Mouse (Mus musculus) kidney, embryonic 15.5 days (tissue): ENCODE measurements around the gene B3galt6. TPM values are rescaled to one million over a fixed set of nuclear protein-coding genes. Genes with fewer than 3 reads are reported as not detected.

Experiments
- ATAC-seq: fragments of 200-750 bp; cut with Nextera tagmentation; replicated peaks from 2 replicates; pipeline ENCODE4 v1.8.0; 2017; ENCODE audit warnings: moderate TSS enrichment; ENCODE audit not compliant: low FRiP score
- H3K27ac ChIP-seq: fragments of 300-500 bp; sonication (generic); 2 replicates; pipeline ENCODE4 v1.5.1; 2015; ENCODE audit warnings: mild to moderate bottlenecking, inconsistent platforms
- H3K27me3 ChIP-seq: fragments of 300-500 bp; sonication (generic); 2 replicates; pipeline ENCODE4 v1.6.1; 2015; ENCODE audit warnings: inconsistent platforms
- H3K36me3 ChIP-seq: fragments of 300-500 bp; sonication (generic); 2 replicates; pipeline ENCODE4 v1.6.1; 2015; ENCODE audit warnings: inconsistent platforms
- H3K4me1 ChIP-seq: fragments of 300-500 bp; sonication (generic); 2 replicates; pipeline ENCODE4 v1.6.1; 2015; ENCODE audit warnings: inconsistent platforms
- H3K4me2 ChIP-seq: fragments of 300-500 bp; sonication (generic); 2 replicates; pipeline ENCODE4 v1.6.1; 2015; ENCODE audit warnings: moderate library complexity, mild to moderate bottlenecking, inconsistent platforms
- H3K4me3 ChIP-seq: fragments of 300-500 bp; sonication (generic); replicated peaks from 2 replicates; pipeline ENCODE4 v1.5.1; 2015; ENCODE audit warnings: mild to moderate bottlenecking, inconsistent platforms
- H3K9ac ChIP-seq: fragments of 300-500 bp; sonication (generic); 2 replicates; pipeline ENCODE4 v1.6.1; 2015; ENCODE audit warnings: mild to moderate bottlenecking, inconsistent platforms
- H3K9me3 ChIP-seq: fragments of 300-500 bp; sonication (generic); replicated peaks from 2 replicates; pipeline ENCODE4 v1.6.1; 2016; ENCODE audit warnings: inconsistent platforms
- WGBS: fragments of 180-500 bp; shearing (Covaris S2); methylation state at CpG from one replicate; pipeline ENCODE4 v1.1.7; 2015; ENCODE audit warnings: mixed read lengths; 5-methylcytosine and 5-hydroxymethylcytosine counted together
- polyA plus RNA-seq: library from polyadenylated mRNA; unstranded; fragments of >200 nt; fragmentation: Nextera tagmentation; extraction: Ambion mirVana; gene quantifications from 2 replicates; pipeline ENCODE4 v1.2.1, GENCODE M21; 2015

The B3galt6 gene
- polyA plus RNA-seq, 1 experiment from 2014 or later = 17.5 TPM

DNA sequence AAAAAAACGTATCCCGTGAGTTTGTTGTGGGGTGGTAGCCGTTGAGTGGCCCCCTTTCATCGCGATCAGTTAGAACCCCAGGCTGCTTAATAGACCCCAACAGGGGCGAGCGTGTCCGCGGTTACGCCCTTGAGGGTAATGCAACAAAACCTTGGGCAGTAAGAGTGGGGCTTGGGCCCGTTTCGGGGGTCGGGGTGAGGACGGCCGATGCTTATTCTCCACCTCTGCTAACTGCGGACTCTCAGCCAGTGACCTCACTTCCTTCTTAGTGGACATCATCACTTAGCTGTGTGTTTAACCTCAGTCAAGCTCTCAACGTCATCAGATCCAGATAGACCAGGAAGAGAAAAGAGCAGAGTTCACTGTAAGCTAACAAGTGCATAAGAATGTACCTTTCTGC, 48.2 kb downstream of the B3galt6 start:
- ATAC-seq = 0 out of 2 replicates have a peak, but pooled peaks have one; percentile 3
- Histone ChIP-seq H3K36me3 (peaks cover 28% of the 10 kb centered on the region), H3K4me2 (peak overlapping the region; percentile 78), H3K27ac (peak overlapping the region; percentile 88), H3K9me3 (no peaks in the 10 kb centered on the region), H3K27me3 (no peaks in the 10 kb centered on the region), H3K4me3 (peak overlapping the region; percentile 99), H3K9ac (peak overlapping the region; percentile 95), H3K4me1 (peaks cover 23% of the 10 kb centered on the region)
- under 1% methylated on average over 17 of the region's 17 CpGs for WGBS

DNA sequence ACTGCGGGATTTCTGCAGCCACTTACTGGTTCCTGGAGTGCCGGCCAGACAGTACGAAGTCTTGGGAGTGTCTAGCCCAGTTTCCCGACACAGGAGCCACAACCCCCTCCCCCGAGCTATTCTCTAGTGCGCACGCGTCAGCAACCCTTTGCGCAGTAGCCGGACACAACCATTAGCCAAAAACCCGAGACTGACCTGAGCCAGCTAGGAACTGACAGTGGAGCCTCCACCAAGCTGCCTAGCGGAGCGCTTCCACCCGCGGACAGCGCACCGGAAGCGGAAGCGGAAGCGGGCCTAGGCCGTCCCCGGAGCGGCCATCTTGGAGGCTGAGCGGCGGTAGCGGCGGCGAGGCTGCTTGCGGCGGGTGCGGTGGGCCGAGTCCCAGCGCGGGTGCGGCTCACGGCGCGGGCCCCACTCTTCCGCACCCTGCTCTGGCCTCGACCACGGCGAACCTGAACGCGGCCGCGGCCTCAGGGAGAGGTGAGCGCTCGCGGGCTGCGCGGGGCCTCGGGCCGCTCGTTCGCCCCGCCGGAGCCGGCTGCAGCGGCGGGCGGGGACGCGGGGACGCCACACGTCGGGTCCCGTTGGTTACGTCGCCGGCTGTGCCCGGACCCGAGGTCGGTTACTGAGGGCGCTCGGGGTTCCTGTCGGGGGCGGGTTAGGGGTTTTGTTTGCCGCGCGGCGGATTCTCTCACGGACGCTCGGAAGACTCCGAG, 48.8 kb downstream of the B3galt6 start, which contains the start of gene Ube2j2:
Ube2j2 (plus strand) TSS at position 298 of the 716 bp plus-strand sequence.
- Histone ChIP-seq H3K36me3 (peaks cover 23% of the 10 kb centered on the region), H3K27me3 (no peaks in the 10 kb centered on the region), H3K27ac (peak within 1 kb of the TSS; percentile 88), H3K9ac (peak within 1 kb of the TSS; percentile 95), H3K4me3 (peak within 1 kb of the TSS; percentile 99), H3K4me1 (peaks cover 23% of the 10 kb centered on the region), H3K4me2 (peak within 1 kb of the TSS; percentile 78), H3K9me3 (no peaks in the 10 kb centered on the region)
- WGBS = under 1% methylated on average over 85 of the region's 85 CpGs
- peak; percentile 97 for ATAC-seq

DNA sequence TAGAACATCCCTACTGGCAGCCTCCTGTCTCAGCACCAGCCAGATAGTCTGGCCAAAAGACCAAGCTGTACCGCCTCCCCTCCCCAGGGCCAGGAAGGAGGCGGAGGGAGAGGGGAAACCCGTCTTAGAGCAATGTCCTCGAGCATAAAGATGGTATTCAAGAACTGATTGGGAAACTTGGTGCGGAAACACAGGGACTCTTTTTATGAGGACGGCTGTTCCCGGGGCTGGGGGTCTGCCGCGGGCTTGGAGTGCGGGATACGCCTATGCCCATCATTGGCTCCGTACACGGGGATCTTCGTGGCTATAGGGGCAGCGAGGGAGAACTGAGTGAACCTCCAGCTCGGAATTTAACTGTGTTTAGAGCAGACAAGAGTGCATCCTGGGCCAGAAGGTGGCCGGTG, 49.4 kb downstream of the B3galt6 start:
- peak overlapping the region; percentile 99 for H3K4me3 ChIP-seq
- H3K36me3 ChIP-seq = peaks cover 16% of the 10 kb centered on the region
- no peaks in the 10 kb centered on the region for H3K27me3 ChIP-seq
- H3K9ac ChIP-seq = peak overlapping the region; percentile 95
- peaks cover 23% of the 10 kb centered on the region for H3K4me1 ChIP-seq
- no peaks in the 10 kb centered on the region for H3K9me3 ChIP-seq
- ATAC-seq = peak; percentile 30
- peak overlapping the region; percentile 78 for H3K4me2 ChIP-seq
- under 1% methylated on average over 17 of the region's 17 CpGs for WGBS
- peak overlapping the region; percentile 88 for H3K27ac ChIP-seq

Other genes starting within 250 kb of the B3galt6 start
- gene Atad3a, start 231.6 kb downstream of the B3galt6 start, polyA plus RNA-seq = 115 and 124 TPM in 2 replicates
- 5.6 and 7.7 TPM in 2 replicates for gene Vwa1, start 218.0 kb downstream of the B3galt6 start, polyA plus RNA-seq
- gene Tmem88b, start 206.8 kb downstream of the B3galt6 start, polyA plus RNA-seq = 0.42 and 0.47 TPM in 2 replicates
- gene Ankrd65, start 202.2 kb downstream of the B3galt6 start, polyA plus RNA-seq = 0.19 and 0.34 TPM in 2 replicates
- gene Mrpl20, start 189.8 kb downstream of the B3galt6 start, polyA plus RNA-seq = 217 and 226 TPM in 2 replicates
- 158 and 173 TPM in 2 replicates for gene Ccnl2, start 180.2 kb downstream of the B3galt6 start, polyA plus RNA-seq
- gene Aurkaip1, start 161.4 kb downstream of the B3galt6 start, polyA plus RNA-seq = 149 and 158 TPM in 2 replicates
- gene Mxra8, start 153.0 kb downstream of the B3galt6 start, polyA plus RNA-seq = 90.7 and 106 TPM in 2 replicates
- gene Dvl1, start 145.2 kb downstream of the B3galt6 start, polyA plus RNA-seq = 5.2 and 5.3 TPM in 2 replicates
- 0.18 and 0.19 TPM in 2 replicates for gene Tas1r3, start 129.3 kb downstream of the B3galt6 start, polyA plus RNA-seq
- 13.0 and 15.2 TPM in 2 replicates for gene Cptp, start 123.2 kb downstream of the B3galt6 start, polyA plus RNA-seq
- gene Ints11, start 123.1 kb downstream of the B3galt6 start, polyA plus RNA-seq = 72.5 and 78.0 TPM in 2 replicates
- 47.7 and 52.1 TPM in 2 replicates for gene Pusl1, start 100.9 kb downstream of the B3galt6 start, polyA plus RNA-seq
- gene Acap3, start 100.8 kb downstream of the B3galt6 start, polyA plus RNA-seq = 17.3 and 18.7 TPM in 2 replicates
- 110 and 113 TPM in 2 replicates for gene Ube2j2, start 48.8 kb downstream of the B3galt6 start, polyA plus RNA-seq
- gene C1qtnf12, start 30.3 kb downstream of the B3galt6 start, polyA plus RNA-seq = 118 and 121 TPM in 2 replicates
- gene Sdf4, start 223 bp upstream of the B3galt6 start, polyA plus RNA-seq = 158 and 161 TPM in 2 replicates
- 0.72 and 0.78 TPM in 2 replicates for gene Tnfrsf4, start 21.2 kb upstream of the B3galt6 start, polyA plus RNA-seq
- 1.7 and 2.4 TPM in 2 replicates for gene Tnfrsf18, start 33.5 kb upstream of the B3galt6 start, polyA plus RNA-seq
- 7.8 TPM in 2 replicates for gene Ttll10, start 66.8 kb upstream of the B3galt6 start, polyA plus RNA-seq
- gene 9430015G10Rik, start 117.3 kb upstream of the B3galt6 start, polyA plus RNA-seq = 39.4 and 42.8 TPM in 2 replicates
- gene Rnf223, start 137.9 kb upstream of the B3galt6 start, polyA plus RNA-seq = 0.14 and 0.34 TPM in 2 replicates
- gene Agrn, start 204.8 kb upstream of the B3galt6 start, polyA plus RNA-seq = 83.9 and 96.4 TPM in 2 replicates
- gene Isg15, start 208.2 kb upstream of the B3galt6 start, polyA plus RNA-seq = 2.4 and 2.5 TPM in 2 replicates
- 7.6 and 7.8 TPM in 2 replicates for gene AW011738, start 210.7 kb upstream of the B3galt6 start, polyA plus RNA-seq
- 0.84 and 1.0 TPM in 2 replicates for gene Perm1, start 223.2 kb upstream of the B3galt6 start, polyA plus RNA-seq
- gene Plekhn1, start 242.2 kb upstream of the B3galt6 start, polyA plus RNA-seq = 19.1 and 21.4 TPM in 2 replicates
- 85.8 and 90.3 TPM in 2 replicates for gene Noc2l, start 243.4 kb upstream of the B3galt6 start, polyA plus RNA-seq